ENCODE assay signal across 10 mouse cellular contexts in the genomic region with DNA sequence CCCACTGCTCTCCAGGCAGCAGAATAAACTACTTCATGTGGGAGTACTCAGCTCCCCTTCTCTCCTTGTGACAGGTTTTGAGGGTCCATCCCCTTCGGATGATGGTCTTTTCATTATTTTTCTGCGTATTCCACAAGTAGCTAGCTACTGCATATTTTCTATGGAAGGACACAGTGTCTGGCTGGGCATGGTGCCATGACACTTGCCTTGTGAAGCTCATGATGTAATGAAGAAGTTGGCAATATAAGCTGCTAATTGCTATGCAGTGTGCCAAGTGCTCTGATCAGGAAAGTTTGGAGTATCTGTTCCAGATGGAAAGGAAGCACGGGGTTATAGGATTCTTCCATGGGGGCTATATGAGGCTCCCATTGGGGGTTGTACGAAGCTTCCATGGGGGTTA.
A peak's percentile ranks its signal among the peaks of the same experiment; 100 is the strongest.
DNase-seq lines count a peak whose midpoint lies in the region; ATAC-seq and TF ChIP-seq lines count a peak whose summit lies in the region.
"Had no signal": no experiment of that assay in that cellular context is flagged by ENCODE, and none has a peak within 500 bp of the region (broad histone marks: within the 10 kb centered on the region; RNA-seq: fewer than 3 reads in every experiment).

No protein-coding gene starts in this region.

- H3K4me3 ChIP-seq in heart, embryonic 11.5 days (ENCODE audit: low read depth, low read length): no peak overlapping the region
- H3K4me3 ChIP-seq in kidney, adult 2 months (ENCODE audit: insufficient read depth, low read depth, low read length): no peak overlapping the region
- H3K4me3 ChIP-seq: megakaryocyte, embryonic 14.5 days had no signal

- H3K9me3 ChIP-seq in heart, embryonic 11.5 days (replicated peaks; ENCODE audit: control insufficient read depth, low read length): no peaks in the 10 kb centered on the region

- H3K4me1 ChIP-seq in heart, embryonic 11.5 days (ENCODE audit: control insufficient read depth, insufficient read depth, low read length): no peaks in the 10 kb centered on the region
- H3K4me1 ChIP-seq in kidney, adult 2 months (ENCODE audit: control insufficient read depth, insufficient read depth, low read length): no peaks in the 10 kb centered on the region
- H3K4me1 ChIP-seq: megakaryocyte, embryonic 14.5 days had no signal

- H3K36me3 ChIP-seq in heart, embryonic 11.5 days (ENCODE audit: control insufficient read depth, insufficient read depth, low read length): no peaks in the 10 kb centered on the region
- no peaks in the 10 kb centered on the region for H3K36me3 ChIP-seq in kidney, adult 2 months (ENCODE audit: control insufficient read depth, insufficient read depth, low read length)

- no peak for TF ChIP-seq POLR2A in kidney, adult 2 months (IDR thresholded peaks at IDR 0.05; ENCODE audit: low read depth, low read length)

- WGBS in heart, embryonic 11.5 days (ENCODE audit: insufficient replicate concordance): 84% methylated on average over 4 of the region's 4 CpGs
- 88% methylated on average over 4 of the region's 4 CpGs for WGBS in kidney, adult 2 months

- no peak overlapping the region for H3K27ac ChIP-seq in heart, embryonic 11.5 days (ENCODE audit: low read depth, low read length)
- no peak overlapping the region for H3K27ac ChIP-seq in kidney, adult 2 months (ENCODE audit: insufficient read depth, low read depth, low read length)

- no peak overlapping the region for H3K4me2 ChIP-seq in heart, embryonic 11.5 days

- ATAC-seq in heart, embryonic 11.5 days (replicated peaks; ENCODE audit: insufficient number of reproducible peaks, low FRiP score, low TSS enrichment): no peak

- no peak overlapping the region for H3K9ac ChIP-seq in heart, embryonic 11.5 days (ENCODE audit: low read depth, low read length)

- no peaks in the 10 kb centered on the region for H3K27me3 ChIP-seq in heart, embryonic 11.5 days (ENCODE audit: control insufficient read depth, insufficient read depth, low read length)
- H3K27me3 ChIP-seq in kidney, adult 2 months (replicated peaks; ENCODE audit: control insufficient read depth, insufficient read depth, low read length): no peaks in the 10 kb centered on the region
- H3K27me3 ChIP-seq: megakaryocyte, embryonic 14.5 days had no signal

- no peak for TF ChIP-seq CTCF in kidney, adult 2 months (conservative IDR thresholded peaks at IDR 0.05; ENCODE audit: insufficient read depth, insufficient read length, low read depth, low read length)

- peak; percentile 6 for DNase-seq in heart, adult 8-10 months (ENCODE audit: low spot score)
- peak; percentile 8 for DNase-seq in ovary, postnatal 36 days (ENCODE audit: low spot score)
- no peak for DNase-seq in ovary, adult 18-20 months (ENCODE audit: low spot score)
- peak; percentile 2 for DNase-seq in cerebellum, adult 9-11 months
- DNase-seq in right cerebral cortex, postnatal 4 days: peak; percentile 26
- no peak for DNase-seq in kidney, adult 2 months
- DNase-seq in retina, embryonic 14.5 days (ENCODE audit: low spot score): no peak
- DNase-seq: liver had no signal

Comparison
In these comparisons a context has a peak if more than half of its experiments do, and no peak if none do; other contexts are left out.
1. DNase-seq: peak in heart, adult 8-10 months (single experiment), ovary, postnatal 36 days (single experiment), cerebellum, adult 9-11 months (single experiment) and right cerebral cortex, postnatal 4 days (single experiment); none in ovary, adult 18-20 months (single experiment), kidney, adult 2 months (single experiment) and retina, embryonic 14.5 days (single experiment).